Mouse (Mus musculus) kidney, postnatal 14 days (tissue): ENCODE results near the gene Nap1l5.

Experiments
- DNase-seq: peaks from one replicate; pipeline ENCODE4 v3.0.0; 2022; ENCODE audit warnings: mixed read lengths

Nap1l5 gene

GRCm38 (mm10) chr6:58906852-58907261 is at the start of gene Nap1l5:
Gene Nap1l5, minus strand, starts transcription at chr6:58907076.
- peak; percentile 18 for DNase-seq

DNA sequence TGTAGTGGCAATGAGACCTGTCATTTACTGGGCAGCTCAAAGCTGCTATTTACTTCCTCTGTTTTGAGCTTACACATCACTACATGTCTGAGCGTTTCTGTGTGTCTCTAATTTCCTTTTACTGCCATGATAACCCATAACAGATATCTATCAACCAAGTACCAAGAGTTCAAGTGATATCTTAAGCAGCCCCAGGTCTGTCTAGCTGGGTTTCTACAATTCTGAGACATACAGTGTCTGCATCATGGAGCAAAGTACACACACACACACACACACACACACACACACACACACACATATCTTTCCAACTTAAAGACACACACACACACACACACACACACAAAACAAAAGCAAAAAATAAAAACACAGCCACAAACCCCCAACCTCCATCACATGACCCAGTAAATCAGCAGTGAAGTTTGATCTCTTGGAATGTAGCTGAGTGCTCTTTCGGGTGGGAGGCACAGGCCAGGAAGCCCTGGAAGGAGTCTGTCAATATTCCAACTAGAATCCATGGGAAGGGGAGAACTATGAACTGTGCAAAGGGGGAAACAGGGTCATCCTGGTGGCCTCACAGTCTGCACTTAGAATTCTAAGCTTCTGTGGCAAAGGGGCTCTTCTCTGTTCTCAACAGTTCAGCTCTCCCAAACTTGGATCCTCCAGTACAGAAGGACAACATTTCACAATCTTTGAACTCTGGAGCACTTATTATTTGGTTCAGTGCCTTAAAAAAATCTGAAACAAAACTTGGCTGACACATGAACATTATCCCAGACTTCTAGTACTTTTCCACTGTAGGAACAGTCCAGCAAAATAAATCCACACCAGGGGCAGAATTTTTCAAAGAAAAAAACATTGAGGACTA is 44.5 kb upstream of the Nap1l5 start:
- DNase-seq, result peak; percentile 65

DNA sequence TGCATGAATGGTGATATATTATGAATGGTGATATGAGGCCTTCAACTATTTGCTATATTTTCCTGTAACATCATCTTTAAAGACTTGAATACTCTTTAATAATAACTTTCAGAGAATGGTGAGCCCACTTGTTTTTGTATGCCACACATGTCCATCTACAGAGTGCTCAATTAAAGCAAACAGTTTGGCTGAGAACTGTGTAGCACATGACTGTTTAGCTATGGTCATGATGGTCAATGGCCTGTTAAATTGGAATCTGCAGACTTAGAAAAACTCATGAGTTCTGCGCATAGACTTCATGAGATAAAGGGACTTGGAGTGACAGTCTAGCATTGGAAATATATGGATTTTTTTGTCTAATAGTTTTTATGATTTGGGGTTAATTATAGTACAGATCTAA is 43.5 kb upstream of the Nap1l5 start:
- DNase-seq, result peak; percentile 27

GRCm38 (mm10) chr6:58946840-58947239 is 40.0 kb upstream of the Nap1l5 start:
- DNase-seq, result no peak

GRCm38 (mm10) chr6:58946246-58946645 is 39.4 kb upstream of the Nap1l5 start:
- DNase-seq, result no peak

DNA sequence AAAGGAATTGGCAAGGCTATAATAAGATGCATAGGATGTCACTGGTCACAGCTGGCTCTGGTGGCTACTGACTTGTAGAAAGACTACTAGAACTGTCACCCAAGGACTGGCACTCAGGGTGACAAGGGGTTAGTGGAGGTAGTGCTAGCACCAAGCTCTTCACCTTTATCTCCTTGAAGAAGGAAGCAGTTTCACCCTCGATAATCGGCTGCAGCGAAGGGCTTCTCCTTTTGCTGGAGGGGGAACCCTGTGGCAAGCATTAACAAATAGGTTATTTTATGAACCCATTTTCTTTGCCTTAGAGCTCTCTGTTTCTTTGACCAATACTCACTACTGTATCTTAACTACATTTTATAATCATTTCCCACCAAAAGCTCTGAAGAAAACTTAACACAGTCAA is 37.1 kb upstream of the Nap1l5 start:
- no peak for DNase-seq

- DNase-seq, result no peak
Observed at GRCm38 (mm10) chr6:58942276-58942675, 35.4 kb upstream of the Nap1l5 start.

- DNase-seq, result no peak
Observed at GRCm38 (mm10) chr6:58937726-58938125, 30.9 kb upstream of the Nap1l5 start.

DNA sequence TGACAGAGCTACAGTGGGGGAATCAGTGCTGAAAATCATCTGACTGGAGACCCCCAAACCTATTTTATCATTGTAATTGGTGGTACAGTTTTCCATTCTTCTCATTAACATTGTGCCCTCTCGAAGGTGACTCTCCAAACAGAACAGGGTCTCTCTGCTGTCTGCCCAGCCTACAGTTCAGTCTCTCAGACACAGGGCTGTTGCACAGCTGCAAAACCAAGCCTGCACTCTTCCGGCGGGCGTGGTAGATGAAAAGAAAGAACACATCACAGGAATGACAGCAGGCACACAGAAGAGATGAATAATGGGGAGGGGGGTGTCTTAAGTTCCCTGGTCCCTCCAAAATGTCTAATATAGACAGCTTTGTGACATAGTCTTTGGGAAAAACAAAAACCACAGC is 27.3 kb upstream of the Nap1l5 start:
- DNase-seq, result no peak

- no peak for DNase-seq
Observed at GRCm38 (mm10) chr6:58933189-58933913, 26.5 kb upstream of the Nap1l5 start.

- DNase-seq, result no peak
Observed at GRCm38 (mm10) chr6:58932515-58933188, 25.8 kb upstream of the Nap1l5 start.

GRCm38 (mm10) chr6:58931149-58931548 is 24.3 kb upstream of the Nap1l5 start:
- no peak for DNase-seq

DNA sequence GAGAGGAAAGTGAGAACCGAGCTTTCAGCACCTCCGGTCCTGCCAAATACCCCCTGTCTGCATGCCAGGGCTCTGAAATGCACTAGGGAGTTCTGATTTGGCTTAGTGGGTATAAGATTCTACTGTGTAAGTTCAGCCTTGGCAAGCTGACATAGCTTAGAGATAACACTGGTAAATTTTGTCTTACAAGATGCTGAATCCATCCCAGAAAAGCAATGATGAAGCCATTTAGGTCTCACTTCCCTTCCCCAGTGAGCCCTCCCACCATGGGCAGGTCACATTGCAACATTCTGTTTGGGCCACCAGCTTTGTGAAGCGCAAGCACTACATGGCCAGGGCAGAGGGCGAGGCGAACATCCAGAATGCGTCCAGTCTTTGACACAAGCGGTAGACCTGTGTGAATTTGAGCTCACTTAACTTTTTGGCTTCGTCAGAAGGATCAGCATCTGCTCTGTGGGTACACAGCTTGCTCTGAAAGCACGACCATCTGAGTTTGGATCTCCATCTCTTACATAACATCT is 23.1 kb upstream of the Nap1l5 start:
- DNase-seq, result no peak

- DNase-seq, result no peak
Observed at GRCm38 (mm10) chr6:58927881-58928280, 21.0 kb upstream of the Nap1l5 start.

GRCm38 (mm10) chr6:58922511-58922910 is 15.6 kb upstream of the Nap1l5 start:
- DNase-seq, result no peak

DNA sequence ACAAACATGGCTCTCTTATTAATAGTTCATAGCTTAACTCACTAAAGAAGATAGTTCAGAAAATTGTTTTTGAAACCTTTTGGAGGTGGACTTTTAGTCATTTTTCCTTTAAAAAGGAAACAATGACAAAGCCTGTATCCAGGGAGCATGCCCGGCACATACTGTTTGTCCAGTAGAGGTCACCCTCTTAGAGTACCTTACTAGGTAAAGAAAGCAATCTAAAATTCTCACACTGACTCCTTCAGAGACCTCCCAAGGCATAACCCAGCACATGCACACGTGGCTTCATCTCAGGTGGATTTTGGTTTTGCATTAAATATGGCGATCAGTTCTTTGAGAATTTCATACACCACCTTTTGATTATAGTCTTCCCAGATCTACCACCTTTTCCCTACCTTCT is 14.7 kb upstream of the Nap1l5 start:
- DNase-seq, result no peak

DNA sequence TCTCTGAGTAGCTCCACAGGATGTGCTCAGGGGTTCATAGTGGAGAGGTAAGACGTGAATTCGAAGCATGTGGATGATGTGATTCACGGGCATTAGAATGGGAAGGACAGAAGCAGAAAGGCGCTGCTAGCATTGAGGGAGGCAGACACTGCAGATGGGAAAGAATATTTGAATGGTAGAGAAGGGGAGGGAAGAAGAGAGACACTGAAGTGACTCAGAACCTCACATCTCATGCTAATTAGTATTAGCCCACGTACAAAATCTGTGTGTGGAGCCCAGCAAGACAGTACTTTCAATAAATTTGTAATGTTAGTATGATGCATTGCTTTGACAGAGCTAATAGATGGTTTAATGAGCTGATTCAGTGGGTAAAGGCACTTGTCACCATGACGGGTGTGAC is 13.9 kb upstream of the Nap1l5 start:
- no peak for DNase-seq

GRCm38 (mm10) chr6:58916498-58916897 is 9.6 kb upstream of the Nap1l5 start:
- DNase-seq, result no peak

DNA sequence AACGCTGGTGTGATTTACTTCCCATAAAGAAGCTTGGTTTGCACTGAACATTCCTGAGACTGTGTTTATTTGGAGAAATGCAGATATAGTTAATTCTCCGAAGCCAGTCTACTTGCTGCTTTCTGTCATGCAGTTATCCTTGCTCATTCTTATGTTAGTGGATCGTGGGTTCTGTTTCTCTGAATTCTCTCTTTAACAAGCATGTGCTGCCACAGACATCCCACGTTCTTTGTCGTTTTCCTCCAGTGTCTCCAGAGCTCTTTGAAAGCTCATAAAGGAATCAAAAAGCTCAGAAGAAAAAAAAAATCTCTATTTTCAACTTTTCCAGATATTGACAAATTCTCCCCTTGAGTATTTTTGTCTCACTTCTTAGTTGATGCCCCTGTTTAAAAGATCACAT is 7.1 kb upstream of the Nap1l5 start:
- DNase-seq, result no peak

GRCm38 (mm10) chr6:58913551-58913950 is 6.7 kb upstream of the Nap1l5 start:
- no peak for DNase-seq

- DNase-seq, result no peak
Observed at GRCm38 (mm10) chr6:58912842-58913241, 6.0 kb upstream of the Nap1l5 start.

DNA sequence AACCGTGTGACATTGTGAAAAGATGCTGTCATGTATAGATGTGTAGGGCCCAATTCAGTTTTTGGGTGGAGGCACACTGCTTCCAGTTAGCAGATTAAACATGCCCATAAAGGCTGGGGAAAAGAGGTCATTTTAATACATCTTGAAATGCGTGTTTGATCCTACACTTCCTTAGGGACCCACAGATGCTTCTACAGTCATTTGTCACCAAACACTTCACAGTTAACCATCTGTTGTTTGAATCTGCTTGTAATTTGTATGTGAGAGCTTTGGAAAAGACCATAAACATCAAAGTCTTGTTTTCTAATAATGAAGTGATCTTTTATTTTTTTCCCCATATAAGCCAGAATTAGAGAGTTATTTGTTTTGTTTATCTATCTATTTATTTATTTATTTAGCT is 915 bp upstream of the Nap1l5 start:
- DNase-seq, result no peak

- DNase-seq, result no peak
Observed at GRCm38 (mm10) chr6:58907336-58907735, 460 bp upstream of the Nap1l5 start.
